Mouse (Mus musculus): ENCODE measurements around the gene Nid2. TPM values are rescaled to one million over a fixed set of nuclear protein-coding genes. Genes with fewer than 3 reads are reported as not detected.

The Nid2 gene
- total and polyA plus RNA-seq, 3 experiments = 0.08 to 0.33 TPM; not detected in 1

DNA sequence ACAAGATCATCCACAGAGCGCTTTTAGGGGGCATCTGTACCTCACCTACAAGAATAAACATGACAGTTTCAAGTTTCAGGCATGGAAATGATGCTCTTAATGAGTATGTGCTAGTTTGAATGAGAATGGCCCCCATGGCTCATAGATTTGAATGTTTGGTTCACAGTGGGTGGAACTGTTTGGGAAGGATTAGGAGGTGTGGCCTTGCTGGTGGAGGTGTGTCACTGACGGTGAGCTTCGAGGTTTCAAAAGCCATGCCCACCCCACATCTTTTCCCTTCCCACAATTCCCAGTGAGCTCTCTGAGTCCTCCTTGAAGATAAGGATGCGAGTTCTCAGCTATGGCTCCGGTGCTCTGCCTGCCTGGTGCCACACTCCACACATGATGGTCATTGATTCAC lies 70.6 kb downstream of the Nid2 start:
- DNase-seq (ENCODE audit: low spot score) = no peak
- TF ChIP-seq POLR2AphosphoS5 (IDR thresholded peaks at IDR 0.05; ENCODE audit: insufficient replicate concordance, low read depth, low read length) (no peak), TAL1 (conservative IDR thresholded peaks at IDR 0.05; ENCODE audit: low read depth, low read length) (no peak), GATA1 (IDR thresholded peaks at IDR 0.05; ENCODE audit: borderline replicate concordance, low read length) (no peak)
- H3K36me3 ChIP-seq (replicated peaks) = peaks cover 44% of the 10 kb centered on the region
- H3K4me3 ChIP-seq (ENCODE audit: low read depth, low read length) = no peak overlapping the region
- H3K9me3 ChIP-seq (replicated peaks) = peaks cover 4% of the 10 kb centered on the region
- ATAC-seq (ENCODE audit: extremely low read depth, insufficient number of reproducible peaks, low FRiP score, poor library complexity, severe bottlenecking) = no peak
- H3K27me3 ChIP-seq (ENCODE audit: insufficient read depth, low read length) = no peaks in the 10 kb centered on the region
- H3K4me1 ChIP-seq (ENCODE audit: insufficient read depth, low read depth, low read length) = peaks cover 20% of the 10 kb centered on the region

- TF ChIP-seq CTCF (IDR thresholded peaks at IDR 0.05; ENCODE audit: low read depth, low read length) = no peak
- TF ChIP-seq GATA2 (IDR thresholded peaks at IDR 0.05; ENCODE audit: borderline replicate concordance, low read depth, low read length) = no peak
- TF ChIP-seq POLR2AphosphoS5 (IDR thresholded peaks at IDR 0.05; ENCODE audit: insufficient replicate concordance, low read depth, low read length) = no peak
- no peak for TF ChIP-seq GATA1 (IDR thresholded peaks at IDR 0.05; ENCODE audit: borderline replicate concordance, low read length)
- no peak for TF ChIP-seq TAL1 (conservative IDR thresholded peaks at IDR 0.05; ENCODE audit: low read depth, low read length)
- ATAC-seq (ENCODE audit: extremely low read depth, insufficient number of reproducible peaks, low FRiP score, poor library complexity, severe bottlenecking) = peak; percentile 95
- H3K27me3 ChIP-seq (ENCODE audit: insufficient read depth, low read length) = peaks cover 10% of the 10 kb centered on the region
- peaks cover 20% of the 10 kb centered on the region for H3K4me1 ChIP-seq (ENCODE audit: insufficient read depth, low read depth, low read length)
- H3K9me3 ChIP-seq (replicated peaks) = peaks cover 4% of the 10 kb centered on the region
- H3K36me3 ChIP-seq (replicated peaks) = peaks cover 31% of the 10 kb centered on the region
- peak within 1 kb of the TSS; percentile 82 for H3K4me3 ChIP-seq (ENCODE audit: low read depth, low read length)
- DNase-seq (ENCODE audit: low spot score) = peak; percentile 91
Observed at GRCm38 (mm10) chr14:19823321-19824142, 72.5 kb downstream of the Nid2 start, which contains the start of gene Rtraf. Gene Rtraf (minus strand): TSS chr14:19823824.

GRCm38 (mm10) chr14:19825481-19825880 lies 74.4 kb downstream of the Nid2 start:
- peaks cover 13% of the 10 kb centered on the region for H3K36me3 ChIP-seq (replicated peaks)
- DNase-seq (ENCODE audit: low spot score) (no peak), ATAC-seq (ENCODE audit: extremely low read depth, insufficient number of reproducible peaks, low FRiP score, poor library complexity, severe bottlenecking) (no peak)
- H3K4me3 ChIP-seq (ENCODE audit: low read depth, low read length) = no peak overlapping the region
- H3K27me3 ChIP-seq (ENCODE audit: insufficient read depth, low read length) = peaks cover 25% of the 10 kb centered on the region
- H3K4me1 ChIP-seq (ENCODE audit: insufficient read depth, low read depth, low read length) = peaks cover 15% of the 10 kb centered on the region
- no peak for TF ChIP-seq POLR2AphosphoS5 (IDR thresholded peaks at IDR 0.05; ENCODE audit: insufficient replicate concordance, low read depth, low read length)
- TF ChIP-seq CTCF (IDR thresholded peaks at IDR 0.05; ENCODE audit: low read depth, low read length) = no peak
- no peak for TF ChIP-seq GATA2 (IDR thresholded peaks at IDR 0.05; ENCODE audit: borderline replicate concordance, low read depth, low read length)
- no peak for TF ChIP-seq GATA1 (IDR thresholded peaks at IDR 0.05; ENCODE audit: borderline replicate concordance, low read length)
- TF ChIP-seq TAL1 (conservative IDR thresholded peaks at IDR 0.05; ENCODE audit: low read depth, low read length) = no peak
- H3K9me3 ChIP-seq (replicated peaks) = peaks cover 4% of the 10 kb centered on the region

GRCm38 (mm10) chr14:19836289-19836688 lies 85.2 kb downstream of the Nid2 start:
- peaks cover 12% of the 10 kb centered on the region for H3K4me1 ChIP-seq (ENCODE audit: insufficient read depth, low read depth, low read length)
- no peak overlapping the region for H3K4me3 ChIP-seq (ENCODE audit: low read depth, low read length)
- TF ChIP-seq TAL1 (conservative IDR thresholded peaks at IDR 0.05; ENCODE audit: low read depth, low read length) (no peak), POLR2AphosphoS5 (IDR thresholded peaks at IDR 0.05; ENCODE audit: insufficient replicate concordance, low read depth, low read length) (no peak), GATA1 (IDR thresholded peaks at IDR 0.05; ENCODE audit: borderline replicate concordance, low read length) (no peak), GATA2 (IDR thresholded peaks at IDR 0.05; ENCODE audit: borderline replicate concordance, low read depth, low read length) (no peak), CTCF (IDR thresholded peaks at IDR 0.05; ENCODE audit: low read depth, low read length) (no peak)
- no peak for DNase-seq (ENCODE audit: low spot score)
- H3K27me3 ChIP-seq (ENCODE audit: insufficient read depth, low read length) = peaks cover 32% of the 10 kb centered on the region
- no peaks in the 10 kb centered on the region for H3K36me3 ChIP-seq (replicated peaks)
- H3K9me3 ChIP-seq (replicated peaks) = no peaks in the 10 kb centered on the region
- ATAC-seq (ENCODE audit: extremely low read depth, insufficient number of reproducible peaks, low FRiP score, poor library complexity, severe bottlenecking) = no peak

DNA sequence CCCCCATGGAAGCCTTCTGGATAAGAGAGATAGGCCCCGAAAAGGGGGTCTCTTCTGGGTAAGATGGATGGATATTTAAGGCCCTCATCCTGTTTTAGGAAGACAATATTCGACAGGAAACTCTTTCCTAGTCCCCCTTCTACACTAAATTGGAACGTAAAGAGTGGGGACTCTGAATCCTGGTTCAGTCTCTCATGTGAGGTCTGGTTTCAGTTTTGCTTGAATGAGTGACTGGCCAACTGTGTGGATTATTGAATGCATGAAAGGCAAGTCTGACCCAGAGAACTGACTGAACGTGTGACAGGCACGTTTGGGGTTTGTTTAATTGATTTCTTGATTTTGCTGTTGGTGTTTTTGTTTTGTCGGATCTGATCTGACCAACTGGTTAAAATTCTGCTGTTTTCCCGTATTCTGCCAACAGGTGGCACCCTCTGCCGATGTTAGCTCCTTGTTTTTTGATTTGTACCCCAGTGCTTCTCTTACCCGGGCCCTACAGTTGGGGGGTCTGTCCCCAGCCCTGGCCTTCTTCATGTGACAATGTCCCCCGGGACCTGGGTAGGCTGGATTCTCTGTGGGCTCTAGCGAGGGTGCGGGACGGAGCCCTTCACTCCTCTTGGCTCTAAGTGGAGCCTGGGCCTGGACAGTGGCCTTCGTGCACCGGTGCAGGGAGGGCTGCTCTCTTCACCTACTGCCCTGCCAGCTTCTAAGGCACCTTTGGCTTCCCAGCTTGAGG lies 88.7 kb downstream of the Nid2 start:
- peaks cover 7% of the 10 kb centered on the region for H3K9me3 ChIP-seq (replicated peaks)
- no peak for ATAC-seq (ENCODE audit: extremely low read depth, insufficient number of reproducible peaks, low FRiP score, poor library complexity, severe bottlenecking)
- DNase-seq (ENCODE audit: low spot score) = peak; percentile 28
- H3K4me3 ChIP-seq (ENCODE audit: low read depth, low read length) = peak overlapping the region; percentile 30; the same call in 1 of the 2 replicates
- no peaks in the 10 kb centered on the region for H3K36me3 ChIP-seq (replicated peaks)
- peaks cover 30% of the 10 kb centered on the region for H3K27me3 ChIP-seq (ENCODE audit: insufficient read depth, low read length)
- peaks cover 12% of the 10 kb centered on the region for H3K4me1 ChIP-seq (ENCODE audit: insufficient read depth, low read depth, low read length)
- TF ChIP-seq TAL1 (conservative IDR thresholded peaks at IDR 0.05; ENCODE audit: low read depth, low read length) = no peak
- TF ChIP-seq CTCF (IDR thresholded peaks at IDR 0.05; ENCODE audit: low read depth, low read length) = peak; percentile 34; the same call in 1 of the 2 replicates

GRCm38 (mm10) chr14:19853471-19853870 lies 102.4 kb downstream of the Nid2 start:
- Histone ChIP-seq H3K36me3 (replicated peaks) (no peaks in the 10 kb centered on the region), H3K9me3 (replicated peaks) (no peaks in the 10 kb centered on the region), H3K4me1 (ENCODE audit: insufficient read depth, low read depth, low read length) (no peaks in the 10 kb centered on the region), H3K27me3 (ENCODE audit: insufficient read depth, low read length) (peaks cover 12% of the 10 kb centered on the region), H3K4me3 (ENCODE audit: low read depth, low read length) (no peak overlapping the region)
- ATAC-seq (ENCODE audit: extremely low read depth, insufficient number of reproducible peaks, low FRiP score, poor library complexity, severe bottlenecking) (no peak), DNase-seq (ENCODE audit: low spot score) (no peak)
- TF ChIP-seq GATA2 (IDR thresholded peaks at IDR 0.05; ENCODE audit: borderline replicate concordance, low read depth, low read length) (no peak), POLR2AphosphoS5 (IDR thresholded peaks at IDR 0.05; ENCODE audit: insufficient replicate concordance, low read depth, low read length) (no peak), GATA1 (IDR thresholded peaks at IDR 0.05; ENCODE audit: borderline replicate concordance, low read length) (no peak), CTCF (IDR thresholded peaks at IDR 0.05; ENCODE audit: low read depth, low read length) (no peak), TAL1 (conservative IDR thresholded peaks at IDR 0.05; ENCODE audit: low read depth, low read length) (no peak)
